ENCODE assay signal across 9 mouse cellular contexts in the genomic region with DNA sequence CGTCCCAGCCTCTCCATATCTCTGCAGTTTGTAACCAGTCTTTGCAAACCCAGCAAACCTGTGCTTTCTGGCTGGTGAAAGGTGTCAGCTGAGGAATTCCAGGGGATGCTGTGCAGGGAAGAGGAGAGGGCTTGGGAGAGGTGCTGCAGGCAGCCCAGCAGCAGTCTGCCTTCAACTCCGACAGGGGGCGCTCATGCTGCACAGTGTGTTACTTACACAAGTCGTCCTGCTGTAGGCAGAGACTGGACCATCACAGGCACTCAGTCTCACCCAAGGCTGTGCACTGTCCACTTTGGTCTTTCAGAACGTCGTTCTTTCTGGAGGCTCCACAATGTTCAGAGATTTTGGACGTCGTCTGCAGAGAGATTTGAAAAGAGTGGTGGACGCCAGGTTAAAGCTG.
DNase-seq lines count a peak whose midpoint lies in the region; ATAC-seq lines count a peak whose summit lies in the region.
"Had no signal": no experiment of that assay in that cellular context is flagged by ENCODE, and none has a peak within 500 bp of the region (broad histone marks: within the 10 kb centered on the region; RNA-seq: fewer than 3 reads in every experiment).

No protein-coding gene starts in this region.

- H3K4me3 ChIP-seq in forebrain, embryonic 14.5 days (ENCODE audit: low read depth, low read length), result no peak overlapping the region
- no peak overlapping the region for H3K4me3 ChIP-seq in neural tube, embryonic 14.5 days (ENCODE audit: low read depth, low read length)
- H3K4me3 ChIP-seq: midbrain, embryonic 12.5 days had no signal

- ATAC-seq in forebrain, embryonic 14.5 days, result peak; percentile 50; the same call in 1 of the 2 replicates
- peak; percentile 66; the same call in 1 of the 2 replicates for ATAC-seq in neural tube, embryonic 14.5 days (ENCODE audit: low read depth)

- no peaks in the 10 kb centered on the region for H3K36me3 ChIP-seq in forebrain, embryonic 14.5 days (ENCODE audit: control insufficient read depth, insufficient read depth, low read length)
- no peaks in the 10 kb centered on the region for H3K36me3 ChIP-seq in neural tube, embryonic 14.5 days (ENCODE audit: control insufficient read depth, insufficient read depth, low read length)
- H3K36me3 ChIP-seq: midbrain, embryonic 12.5 days had no signal

- DNase-seq in adrenal gland, adult (ENCODE audit: inconsistent age in 2 of 2, low spot score in 1 of 2), result peak; percentile 29 to 68
- DNase-seq in adrenal gland, adult 8-10 months, result no peak
- peak; percentile 29 for DNase-seq in urinary bladder, postnatal 25 days (ENCODE audit: low spot score)
- DNase-seq in urinary bladder, adult 2 months (ENCODE audit: low spot score), result no peak
- peak; percentile 68 for DNase-seq in forebrain, embryonic 14.5 days (ENCODE audit: low spot score)
- DNase-seq in layer of hippocampus, postnatal 14 days (ENCODE audit: low spot score in 2 of 2), result peak; percentile 55 to 61
- peak; percentile 68 for DNase-seq in thymus, postnatal 4 days

- no peaks in the 10 kb centered on the region for H3K27me3 ChIP-seq in forebrain, embryonic 14.5 days (replicated peaks; ENCODE audit: control insufficient read depth, insufficient read depth, low read length)
- H3K27me3 ChIP-seq in neural tube, embryonic 14.5 days (ENCODE audit: control insufficient read depth, insufficient read depth, low read length), result no peaks in the 10 kb centered on the region
- H3K27me3 ChIP-seq: midbrain, embryonic 12.5 days had no signal

- no peaks in the 10 kb centered on the region for H3K4me1 ChIP-seq in forebrain, embryonic 14.5 days (ENCODE audit: control insufficient read depth, insufficient read depth, low read length)
- no peaks in the 10 kb centered on the region for H3K4me1 ChIP-seq in neural tube, embryonic 14.5 days (ENCODE audit: control insufficient read depth, insufficient read depth, low read length)
- H3K4me1 ChIP-seq: midbrain, embryonic 12.5 days had no signal

- no peak overlapping the region for H3K9ac ChIP-seq in forebrain, embryonic 14.5 days (ENCODE audit: low read length)
- H3K9ac ChIP-seq in neural tube, embryonic 14.5 days (replicated peaks; ENCODE audit: low read depth, low read length), result no peak overlapping the region
- H3K9ac ChIP-seq: midbrain, embryonic 12.5 days had no signal

- no peak overlapping the region for H3K27ac ChIP-seq in forebrain, embryonic 14.5 days (ENCODE audit: low read depth, low read length)
- H3K27ac ChIP-seq in neural tube, embryonic 14.5 days (ENCODE audit: low read depth, low read length), result no peak overlapping the region
- H3K27ac ChIP-seq: midbrain, embryonic 12.5 days had no signal

- no peaks in the 10 kb centered on the region for H3K9me3 ChIP-seq in forebrain, embryonic 14.5 days (replicated peaks; ENCODE audit: control insufficient read depth, low read length)
- H3K9me3 ChIP-seq in neural tube, embryonic 14.5 days (ENCODE audit: control insufficient read depth, low read length), result no peaks in the 10 kb centered on the region
- H3K9me3 ChIP-seq: midbrain, embryonic 12.5 days had no signal

- WGBS in forebrain, embryonic 14.5 days, result 50% methylated on average over 9 of the region's 9 CpGs
- WGBS in neural tube, embryonic 14.5 days, result 53% methylated on average over 9 of the region's 9 CpGs

- H3K4me2 ChIP-seq in forebrain, embryonic 14.5 days (ENCODE audit: low read length), result no peak overlapping the region
- no peak overlapping the region for H3K4me2 ChIP-seq in neural tube, embryonic 14.5 days (ENCODE audit: low read depth, low read length)
- H3K4me2 ChIP-seq: midbrain, embryonic 12.5 days had no signal

Comparison
In these comparisons a context has a peak if more than half of its experiments do, and no peak if none do; other contexts are left out.
1. DNase-seq: peak in adrenal gland, adult (2 of 2), urinary bladder, postnatal 25 days (single experiment), forebrain, embryonic 14.5 days (single experiment), layer of hippocampus, postnatal 14 days (2 of 2) and thymus, postnatal 4 days (single experiment); none in adrenal gland, adult 8-10 months (single experiment) and urinary bladder, adult 2 months (single experiment).